Mouse (Mus musculus): ENCODE measurements at regions not wholly inside any gene's neighbourhood (a gene's known extent, or its start where the extent isn't known, plus 50 kb on each side); places are given as distances from the start of the nearest gene placed in this dataset.
"Not testable (repeated sequence)": the region's sequence is repeated elsewhere in the genome, so short reads cannot be mapped to it uniquely, and the experiment has no call there.

DNA sequence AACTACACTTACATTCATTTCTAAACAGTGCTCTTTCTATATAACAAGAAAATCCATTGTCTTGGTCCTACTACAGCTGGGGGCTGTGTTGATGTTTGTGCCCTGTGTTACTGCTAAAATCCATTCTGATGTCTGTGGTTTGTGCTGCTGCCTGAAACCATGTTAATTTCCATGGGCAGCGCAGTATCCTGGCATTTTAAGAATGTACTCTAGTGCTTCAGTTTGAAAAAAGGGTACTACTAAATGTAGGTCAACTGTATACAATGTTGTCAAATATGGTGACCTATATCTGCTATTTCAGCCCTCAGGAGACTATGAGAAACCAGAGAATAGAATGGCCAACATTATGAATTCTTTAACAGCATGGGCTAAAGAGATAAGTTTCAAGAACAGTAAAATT is 1052.2 kb downstream of the Hace1 start:
- DNase-seq (ENCODE audit: low spot score): no peak

DNA sequence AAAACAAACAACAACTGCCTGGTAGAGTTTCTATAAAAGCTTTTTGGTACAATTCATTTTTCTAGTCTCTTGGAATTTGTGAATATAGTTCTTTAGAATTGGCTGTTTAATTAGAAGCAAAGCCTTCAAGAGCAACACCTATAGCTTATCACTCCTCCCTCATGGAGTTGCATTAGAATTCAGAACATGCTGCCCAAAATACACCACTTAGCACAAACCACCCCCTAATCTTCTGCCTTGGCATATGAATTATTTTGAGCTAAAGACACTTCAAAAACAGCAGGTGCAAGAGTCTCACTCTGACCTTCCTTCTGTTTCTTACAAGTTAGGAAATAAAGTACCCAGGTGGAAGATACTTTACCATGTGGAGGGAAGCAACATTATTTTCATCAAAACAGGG is 1085.4 kb downstream of the Hace1 start:
- DNase-seq (ENCODE audit: low spot score): no peak

DNA sequence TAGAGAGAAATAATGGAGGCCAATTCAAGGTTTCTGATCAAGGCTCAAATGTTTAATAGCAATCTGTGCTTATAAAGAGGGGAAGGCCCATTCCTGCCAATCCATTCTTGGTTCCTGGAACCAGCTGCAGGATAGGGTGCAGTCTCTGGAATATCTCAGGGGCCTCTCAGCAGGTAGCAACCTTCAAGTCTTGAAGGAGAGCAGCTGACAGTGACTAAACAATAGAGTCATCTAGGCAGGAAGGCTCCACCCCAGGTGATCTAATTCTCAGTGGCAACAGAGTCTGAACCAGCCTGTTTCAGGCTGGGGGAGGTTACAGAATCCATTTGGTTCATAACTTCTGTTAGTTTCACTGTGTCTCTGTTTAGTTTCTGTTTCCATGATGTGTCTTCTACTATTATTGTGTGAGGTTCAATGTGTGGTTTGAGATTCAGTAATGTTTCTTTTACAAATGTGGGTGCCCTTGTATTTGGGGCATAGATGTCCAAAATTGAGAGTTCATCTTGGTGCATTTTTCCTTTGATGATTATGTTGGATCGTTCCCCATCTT is 1112.3 kb downstream of the Hace1 start:
- not testable (repeated sequence) for DNase-seq (ENCODE audit: low spot score)

DNA sequence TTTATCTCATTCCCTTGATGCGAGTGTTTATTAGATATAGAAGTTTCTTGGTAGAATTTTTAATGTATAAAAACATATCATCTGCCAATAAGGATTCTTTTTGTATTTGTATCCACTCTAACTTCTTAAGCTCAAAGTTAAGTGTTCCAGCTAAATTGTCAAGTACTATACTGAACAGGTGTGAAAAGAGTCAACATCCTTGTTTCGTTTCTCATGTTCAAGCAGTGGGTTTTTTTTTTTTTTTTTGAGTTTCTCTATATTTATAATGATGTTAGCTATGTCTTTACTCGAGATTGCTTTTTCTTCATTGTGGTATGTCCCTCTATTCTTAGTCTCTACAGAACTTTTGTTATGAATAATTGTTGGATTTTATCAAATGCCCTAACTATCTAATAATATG is 1115.0 kb downstream of the Hace1 start:
- no peak for DNase-seq (ENCODE audit: low spot score)

DNA sequence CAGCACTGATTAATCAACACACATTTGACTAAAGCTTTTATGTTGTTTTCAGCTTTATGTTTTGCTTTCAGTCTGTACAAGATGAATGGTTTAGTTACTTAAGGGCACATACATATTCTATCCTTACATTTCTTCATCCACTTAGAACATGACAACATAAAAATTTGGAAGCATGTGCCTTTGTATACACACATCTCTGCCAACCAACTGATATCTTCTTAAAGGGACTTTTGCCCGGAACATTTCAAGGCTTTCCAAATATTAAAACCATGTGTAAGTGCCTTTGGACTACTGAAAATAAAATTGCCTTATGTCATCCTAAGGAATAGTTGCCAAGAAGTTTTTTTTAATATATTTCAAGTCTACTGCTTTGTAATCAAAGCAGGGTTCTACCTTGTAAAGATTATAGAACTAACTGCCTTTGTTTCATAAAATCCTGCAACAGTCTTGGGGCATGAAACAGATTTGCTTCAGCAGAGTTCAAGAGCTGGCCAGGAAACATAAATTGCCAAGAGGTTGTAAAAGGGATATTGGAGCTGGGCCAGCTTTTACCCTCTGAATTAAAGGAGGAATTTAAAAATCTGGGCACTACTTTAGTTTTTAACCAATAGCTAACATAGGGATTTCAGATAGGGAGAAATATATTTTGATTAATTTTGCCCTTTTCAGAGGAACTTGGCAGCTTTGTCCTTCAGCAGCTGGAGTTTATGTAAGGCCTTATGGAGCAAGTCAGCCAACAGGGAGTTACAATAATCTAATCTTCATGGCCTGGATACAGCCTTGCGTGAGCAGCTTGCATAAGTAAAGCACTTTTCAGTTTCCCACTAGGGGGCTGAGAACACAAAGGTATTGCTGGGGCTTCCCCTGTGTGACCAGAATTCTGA is 1120.0 kb downstream of the Hace1 start:
- peak; percentile 4 for DNase-seq (ENCODE audit: low spot score)

DNA sequence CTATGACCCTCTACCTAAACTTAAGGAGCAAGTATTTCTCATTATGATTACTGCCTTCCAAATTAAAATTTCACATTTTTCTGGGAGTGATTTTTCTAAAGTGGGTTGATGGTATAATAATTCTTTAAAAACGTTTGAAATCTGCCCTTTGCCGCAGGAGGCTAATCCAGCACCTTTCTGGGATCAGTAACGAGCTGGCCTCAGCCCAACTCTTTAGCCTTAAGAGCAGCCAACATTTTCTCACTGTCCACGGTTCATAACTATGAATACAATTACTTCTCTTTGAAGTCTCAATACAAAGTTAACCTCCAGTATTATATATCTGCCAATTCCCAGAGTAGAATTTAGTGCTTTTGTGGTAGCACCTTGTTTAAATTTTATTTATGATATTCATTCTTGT is 1123.6 kb downstream of the Hace1 start:
- no peak for DNase-seq (ENCODE audit: low spot score)

DNA sequence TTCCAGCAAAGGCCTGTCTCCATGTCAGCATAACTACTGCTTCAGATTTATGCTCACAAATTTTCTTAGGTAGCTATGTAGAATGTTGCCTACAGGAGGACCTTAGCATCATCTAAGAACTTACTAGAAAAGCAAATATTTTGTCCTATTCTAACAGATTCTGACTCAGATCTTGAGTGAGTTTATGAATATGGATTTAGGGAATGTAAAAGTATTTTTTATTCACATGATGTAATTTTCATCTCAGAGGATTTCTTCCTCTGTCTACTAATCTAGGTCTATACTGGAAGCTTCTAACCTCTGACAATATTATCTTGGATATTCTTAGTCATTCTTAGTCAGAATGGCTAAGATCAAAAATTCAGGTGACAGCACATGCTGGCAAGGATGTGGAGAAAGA is 1130.4 kb downstream of the Hace1 start:
- DNase-seq (ENCODE audit: low spot score): not testable (repeated sequence)

DNA sequence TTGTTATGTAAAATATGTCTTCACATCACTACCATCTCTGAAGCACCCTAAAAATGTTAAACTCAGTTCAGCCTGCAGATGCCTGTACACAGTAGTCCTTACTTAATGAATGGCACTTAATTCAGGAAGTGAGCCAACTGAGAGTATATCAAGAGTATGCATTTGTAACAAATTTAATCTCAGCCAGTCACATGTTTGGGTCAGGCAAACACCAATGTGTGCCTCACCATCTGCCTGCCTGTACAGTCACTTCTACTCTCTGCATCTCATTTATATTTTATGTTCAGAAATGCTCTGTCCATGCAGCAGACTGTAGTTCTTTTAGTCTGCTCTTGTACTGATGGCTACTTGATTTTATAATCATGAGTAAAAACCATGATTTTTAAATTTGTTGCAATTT is 1135.1 kb downstream of the Hace1 start:
- DNase-seq (ENCODE audit: low spot score): no peak

DNA sequence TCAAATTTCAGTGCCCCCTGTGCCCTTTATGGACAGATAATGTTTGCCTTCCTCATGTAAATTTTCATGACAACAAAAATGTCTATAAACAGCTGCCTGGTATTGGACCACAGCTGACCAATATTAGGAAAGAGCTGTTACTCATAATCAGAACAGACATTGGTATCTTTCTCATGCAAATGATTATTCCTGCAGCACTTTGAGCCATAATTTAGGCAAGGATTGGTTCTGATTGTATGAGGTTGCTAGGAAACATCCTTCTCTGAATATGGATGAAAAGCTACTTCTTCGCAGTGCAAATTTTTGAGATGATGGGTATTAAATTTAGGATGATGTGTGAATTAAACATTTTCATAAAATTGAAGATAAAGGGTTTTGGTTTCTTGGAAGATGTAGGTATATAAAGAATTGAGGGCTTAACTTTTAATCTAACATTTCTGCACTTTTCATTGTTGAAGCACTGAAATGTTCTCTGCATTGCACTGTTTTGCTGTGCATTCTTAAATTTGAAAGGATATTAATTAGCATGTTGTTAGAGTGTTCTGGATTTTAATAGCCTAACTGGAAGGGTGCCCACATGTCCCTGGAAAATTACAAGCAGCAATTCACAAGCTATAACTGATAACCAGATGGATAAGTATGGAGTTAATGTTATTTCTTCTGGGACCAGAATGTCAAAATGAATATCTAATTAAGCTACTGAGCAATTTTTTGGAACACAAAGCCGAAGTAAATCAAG is 1140.9 kb downstream of the Hace1 start:
- no peak for DNase-seq (ENCODE audit: low spot score)

DNA sequence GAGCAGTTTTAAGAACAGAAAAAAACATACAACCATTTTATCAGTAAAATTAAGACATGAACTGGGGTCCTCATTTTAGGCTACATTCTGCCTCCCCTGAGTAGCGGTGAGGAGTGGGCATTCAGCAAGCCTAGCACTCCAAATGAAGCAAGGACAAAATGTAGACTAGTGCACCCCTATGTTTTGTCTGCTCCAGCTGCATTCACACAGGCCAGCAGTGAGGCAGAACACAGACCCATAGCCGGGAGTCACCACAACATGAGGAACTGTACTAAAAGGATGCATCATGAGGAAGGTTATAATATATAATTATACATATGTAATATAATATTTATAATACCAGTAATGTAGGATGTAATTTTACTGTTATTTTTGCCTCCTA is 1141.5 kb downstream of the Hace1 start:
- DNase-seq (ENCODE audit: low spot score): no peak

DNA sequence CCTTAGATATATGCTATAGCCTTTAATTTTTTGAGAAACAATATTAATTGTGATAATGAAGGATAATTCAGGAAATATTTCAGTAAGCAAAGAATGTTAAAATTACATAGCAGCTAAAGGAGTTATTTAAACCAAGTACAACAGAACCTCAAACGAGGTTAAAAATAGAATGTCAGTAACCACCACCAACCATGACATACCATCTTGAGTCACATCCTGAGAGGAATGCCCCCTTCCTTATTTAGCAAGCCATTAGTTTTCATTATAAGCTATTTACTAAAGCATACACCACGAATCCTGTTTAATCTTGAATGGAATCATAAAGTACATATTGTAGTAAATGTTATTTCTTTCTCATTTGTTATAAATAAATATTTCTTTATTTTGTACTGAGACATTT is 1146.0 kb downstream of the Hace1 start:
- DNase-seq (ENCODE audit: low spot score): no peak

DNA sequence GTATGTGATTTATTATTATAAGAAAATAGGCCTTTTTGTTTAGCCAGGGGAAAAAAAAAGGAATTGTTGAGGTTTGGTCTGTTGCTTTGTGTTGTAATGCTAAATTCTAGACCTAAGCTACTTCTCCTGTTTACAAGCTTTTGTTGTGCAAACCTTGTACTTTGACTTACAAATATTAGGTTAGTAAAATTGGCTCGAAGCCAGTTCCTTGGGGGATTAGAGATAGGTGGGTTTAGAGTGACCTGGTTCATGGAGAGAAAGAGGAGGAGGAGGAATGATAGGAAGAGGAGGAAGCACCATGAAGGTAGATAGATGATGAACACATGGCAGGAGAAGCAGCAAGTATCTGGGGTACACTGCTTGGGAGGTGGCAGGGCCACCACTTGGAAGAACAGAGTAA is 1153.0 kb downstream of the Hace1 start:
- DNase-seq (ENCODE audit: low spot score): no peak

DNA sequence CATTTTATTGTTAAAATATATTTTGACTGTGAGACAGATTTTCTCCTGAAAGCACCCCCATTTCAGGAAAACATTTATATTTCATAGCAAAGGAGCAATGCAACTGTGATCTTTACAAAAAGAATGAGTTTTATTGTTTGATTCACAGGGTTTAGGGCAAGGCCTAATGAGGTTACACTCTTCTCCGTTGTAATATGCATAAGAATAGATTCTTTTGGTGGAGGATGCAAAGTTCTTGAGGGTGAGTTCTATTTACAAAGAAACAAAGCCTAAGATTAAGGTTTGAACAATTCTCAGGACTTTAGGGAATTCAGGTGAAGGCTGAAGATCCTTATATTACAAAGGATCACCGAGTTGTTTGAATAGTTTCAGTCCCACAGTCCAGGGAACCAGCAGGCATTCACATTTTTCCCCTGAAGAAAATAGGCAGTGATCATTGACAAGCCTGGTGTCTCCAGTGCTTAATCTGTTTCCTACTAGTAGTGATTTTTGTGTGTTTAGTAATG is 1156.2 kb downstream of the Hace1 start:
- DNase-seq (ENCODE audit: low spot score): no peak

DNA sequence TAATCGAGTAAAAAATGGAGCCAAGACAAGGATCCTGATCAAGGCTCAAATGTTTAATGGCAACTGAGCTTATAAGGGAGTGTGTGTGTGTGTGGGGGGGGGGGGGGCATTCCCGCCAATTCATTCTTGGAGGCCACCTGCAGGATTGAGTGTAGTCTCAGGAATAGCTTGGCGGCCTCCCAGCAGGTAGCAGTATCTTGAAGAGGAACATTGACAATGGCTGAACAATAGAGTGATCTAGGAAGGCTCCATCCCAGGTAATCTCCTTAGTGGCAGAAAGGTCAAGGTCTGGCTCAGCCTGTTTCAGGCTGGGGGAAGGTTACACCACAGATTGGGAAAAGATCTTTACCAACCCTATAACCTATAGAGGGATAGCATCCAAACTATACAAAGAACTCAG is 1163.5 kb downstream of the Hace1 start:
- no peak for DNase-seq (ENCODE audit: low spot score)

DNA sequence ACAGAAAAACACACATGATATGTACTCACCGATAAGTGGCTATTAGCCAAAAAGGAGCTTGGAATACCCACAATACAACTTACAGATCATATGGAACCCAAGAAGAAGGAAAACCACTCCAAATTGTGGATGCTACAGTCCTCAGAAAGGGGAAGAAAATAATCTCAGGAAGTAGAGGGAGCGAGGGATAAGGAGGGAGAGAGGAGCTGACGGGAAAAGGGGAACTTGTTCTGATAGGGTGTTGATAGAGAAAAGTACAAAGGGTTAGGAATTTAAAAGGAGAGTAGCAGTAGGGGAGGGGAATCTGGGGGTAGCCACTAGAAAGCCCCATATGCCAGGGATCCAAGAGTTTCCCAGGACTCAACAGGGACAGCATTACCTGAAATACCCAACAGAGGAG is 1164.5 kb downstream of the Hace1 start:
- DNase-seq (ENCODE audit: low spot score): no peak

DNA sequence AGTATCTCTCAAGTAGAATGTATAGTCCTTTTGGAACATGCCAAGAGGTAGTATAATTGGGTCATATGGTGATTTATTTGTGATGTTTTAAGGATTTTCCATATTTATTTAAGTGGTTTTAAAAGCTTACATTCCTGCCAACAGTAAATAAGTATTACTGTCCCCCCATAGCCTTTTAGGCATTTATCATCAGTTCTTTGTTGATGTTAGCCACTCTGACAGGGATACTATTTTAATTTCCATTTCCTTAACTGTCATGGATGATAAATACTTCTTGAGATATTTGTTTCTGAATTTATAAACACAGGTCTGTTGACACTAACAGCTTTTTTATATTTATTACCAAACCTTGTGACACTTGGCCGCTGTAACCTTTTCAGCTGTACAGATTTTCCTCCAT is 1183.3 kb downstream of the Hace1 start:
- DNase-seq (ENCODE audit: low spot score): no peak

DNA sequence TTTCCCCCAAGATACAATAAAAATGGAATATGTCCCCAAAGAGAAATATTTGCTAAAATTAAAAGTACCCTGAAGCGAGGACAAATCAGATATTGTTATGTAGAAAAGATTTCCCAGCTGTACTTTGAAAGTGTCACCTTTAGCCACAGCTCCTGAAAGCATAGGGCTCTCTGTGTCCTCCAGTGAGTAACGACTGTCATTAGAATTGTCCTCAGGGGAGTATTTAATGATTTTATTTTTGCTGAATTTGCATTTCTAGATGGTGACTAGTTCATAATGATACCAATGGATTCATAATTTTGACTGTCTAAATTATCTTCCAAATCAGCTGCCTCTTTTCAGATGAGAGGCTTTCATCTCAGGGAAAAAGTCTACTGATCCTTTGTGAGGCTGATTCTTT is 1201.1 kb downstream of the Hace1 start:
- DNase-seq (ENCODE audit: low spot score): no peak

DNA sequence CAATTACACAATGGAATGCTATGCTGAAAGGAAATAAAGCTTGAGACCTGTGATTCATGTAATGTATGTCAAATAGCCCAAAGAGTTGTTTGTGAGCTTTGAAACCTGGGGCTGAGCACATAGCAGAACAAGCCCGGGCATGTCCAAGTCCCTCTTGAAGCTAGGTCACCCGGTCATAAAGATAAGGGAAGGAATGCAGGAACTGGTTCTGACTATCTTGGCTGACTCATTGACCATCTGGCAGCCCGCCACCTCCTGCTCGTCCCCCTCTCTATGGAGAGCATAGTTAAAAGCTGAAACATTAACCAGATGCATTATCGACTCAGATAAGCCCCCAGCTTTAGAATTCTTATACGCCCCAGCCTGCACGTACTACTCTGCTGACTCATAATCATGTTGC is 1208.1 kb downstream of the Hace1 start:
- not testable (repeated sequence) for DNase-seq (ENCODE audit: low spot score)

DNA sequence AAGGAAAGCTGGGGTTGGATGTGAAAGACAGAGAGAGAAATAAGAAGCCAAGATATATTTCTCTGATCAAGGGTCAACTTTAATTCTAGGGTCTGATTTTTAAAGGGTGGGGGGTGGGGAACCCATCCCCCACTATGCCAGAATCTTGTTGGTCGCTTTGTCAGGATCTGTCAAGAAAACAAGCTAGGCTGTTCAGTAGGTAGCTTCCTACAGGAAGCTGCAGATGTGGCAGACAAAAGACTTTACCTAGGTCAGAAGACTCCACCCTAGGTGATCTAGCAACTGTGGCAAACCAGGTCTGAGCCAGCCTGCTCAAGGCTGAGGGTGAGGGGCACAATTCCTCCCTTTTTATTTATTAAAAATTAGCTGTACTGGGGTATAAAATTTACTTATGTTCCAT is 1236.6 kb downstream of the Hace1 start:
- DNase-seq (ENCODE audit: low spot score): no peak

DNA sequence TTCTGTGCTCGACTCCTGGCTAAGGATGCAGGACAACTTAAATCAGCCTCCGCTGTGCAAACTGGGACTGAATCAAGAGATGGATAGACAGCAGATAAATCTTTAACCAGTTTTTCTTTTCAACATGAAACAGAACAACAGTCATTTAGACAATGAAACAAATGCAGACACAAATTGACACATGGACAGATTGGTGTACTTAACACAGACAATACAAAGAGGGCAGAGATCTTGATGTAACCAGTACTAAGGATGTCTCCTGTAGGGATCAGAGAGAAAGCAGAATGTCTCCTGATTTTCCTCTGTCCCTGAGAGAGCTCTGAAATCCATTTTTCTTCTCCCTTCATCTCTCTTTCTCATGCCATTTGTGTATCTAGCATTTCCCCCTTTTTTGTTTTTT is 1241.5 kb downstream of the Hace1 start:
- no peak for DNase-seq (ENCODE audit: low spot score)

DNA sequence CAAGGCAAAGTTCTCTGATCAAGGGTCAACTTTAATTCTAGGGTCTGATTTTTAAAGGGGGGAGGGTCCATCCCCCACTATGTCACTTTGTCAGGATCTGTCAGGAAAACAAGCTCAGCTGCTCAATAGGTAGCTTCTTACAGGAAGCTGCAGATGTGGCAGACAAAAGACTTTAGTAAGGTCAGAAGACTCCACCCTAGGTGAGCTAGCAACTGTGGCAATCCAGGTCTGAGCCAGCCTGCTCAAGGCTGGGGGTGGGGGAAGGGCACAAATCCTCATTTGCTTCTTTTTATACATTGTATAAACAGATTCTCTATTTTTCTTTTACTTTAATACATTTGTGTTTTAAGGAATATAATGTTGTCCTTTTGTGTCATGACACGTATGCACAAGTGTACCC is 1242.3 kb downstream of the Hace1 start:
- DNase-seq (ENCODE audit: low spot score): no peak

DNA sequence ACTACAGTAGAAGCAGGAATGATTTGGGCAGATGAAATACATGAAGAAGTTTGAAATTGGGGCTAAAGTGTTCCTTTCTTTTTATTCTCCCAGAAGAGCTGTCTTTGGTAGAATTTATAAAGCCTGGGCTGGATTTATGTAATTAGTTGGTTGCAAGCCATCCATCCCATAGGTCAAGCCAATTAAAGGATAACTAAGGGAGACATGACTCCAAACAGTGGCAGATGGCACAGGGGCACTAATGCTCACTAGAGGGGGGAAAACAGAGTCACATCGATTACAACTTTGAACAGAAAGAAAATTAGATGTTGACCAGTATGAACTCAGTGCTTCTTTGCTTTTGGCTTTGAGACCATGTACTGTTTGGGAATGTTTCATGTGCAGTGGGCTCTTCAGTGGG is 1246.2 kb downstream of the Hace1 start:
- DNase-seq (ENCODE audit: low spot score): no peak

DNA sequence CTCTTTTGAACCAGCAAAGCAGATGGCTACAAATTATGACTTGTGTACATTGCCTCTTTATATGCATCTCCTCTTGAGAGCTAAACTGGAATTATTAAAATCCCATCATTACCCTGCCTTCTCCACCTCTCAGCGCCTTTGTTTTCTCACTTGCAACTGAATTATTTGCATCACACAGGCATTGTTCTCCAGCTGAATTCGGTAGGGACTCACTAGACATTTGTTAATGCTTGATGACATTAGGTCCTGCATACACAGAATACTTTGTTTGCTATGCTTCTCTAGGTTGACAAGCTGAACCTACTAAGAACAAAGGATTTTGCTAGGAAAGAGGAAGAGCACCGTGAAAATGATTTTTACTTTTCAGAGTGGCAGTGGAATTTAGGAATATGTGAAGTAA is 1248.4 kb downstream of the Hace1 start:
- DNase-seq (ENCODE audit: low spot score): no peak

All from ovary, postnatal 36 days (tissue).